Mouse (Mus musculus): Measurements from ENCODE around the gene Lcn8. TPM values are rescaled to one million over a fixed set of nuclear protein-coding genes. Genes with fewer than 3 reads are reported as not detected.

Lcn8 gene
- polyA plus RNA-seq (2014; fragmentation: Illumina TruSeq; extraction: RNeasy Lipid Tissue Mini Kit (QIAGEN cat#74804); ENCODE audit: low replicate concordance) = not detected

GRCm38 (mm10) chr2:25652902-25653301 lies at the start of gene Lcn8:
Lcn8 (plus strand) TSS chr2:25653120.

GRCm38 (mm10) chr2:25607761-25608622 lies 44.9 kb upstream of the Lcn8 start, which contains the start of gene Rabl6:
Rabl6 (minus strand) TSS chr2:25608521.

GRCm38 (mm10) chr2:25617578-25617977 lies 35.3 kb upstream of the Lcn8 start, which contains the start of gene Ccdc183:
Ccdc183 (minus strand) TSS chr2:25617678.

GRCm38 (mm10) chr2:25621229-25622200 lies 31.4 kb upstream of the Lcn8 start, which contains the start of gene Tmem141:
Tmem141 (minus strand) TSS chr2:25622005.

GRCm38 (mm10) chr2:25627811-25628210 lies 25.1 kb upstream of the Lcn8 start, which contains the start of gene Fcna:
Fcna (minus strand) TSS chr2:25628030.

GRCm38 (mm10) chr2:25657652-25658051 lies 4.7 kb downstream of the Lcn8 start, which contains the start of gene Lcn5:
Lcn5 (plus strand) TSS chr2:25657952.

GRCm38 (mm10) chr2:25676486-25676885 lies 23.6 kb downstream of the Lcn8 start, which contains the start of gene Lcn6:
Lcn6 (plus strand) TSS chr2:25676786.

GRCm38 (mm10) chr2:25682426-25682825 lies 29.5 kb downstream of the Lcn8 start, which contains the start of gene Lcn10:
Lcn10 (plus strand) TSS chr2:25682726.

GRCm38 (mm10) chr2:25699743-25700142 lies 46.8 kb downstream of the Lcn8 start, which contains the start of gene Obp2a:
Obp2a (plus strand) TSS chr2:25700043.

Other genes starting within 250 kb of the Lcn8 start
- not detected for gene Fut7, start 229.9 kb upstream of the Lcn8 start, polyA plus RNA-seq (2014; fragmentation: Illumina TruSeq; extraction: RNeasy Lipid Tissue Mini Kit (QIAGEN cat#74804); ENCODE audit: low replicate concordance)
- 0.48 TPM for gene Abca2, start 224.4 kb upstream of the Lcn8 start, polyA plus RNA-seq (2014; fragmentation: Illumina TruSeq; extraction: RNeasy Lipid Tissue Mini Kit (QIAGEN cat#74804); ENCODE audit: low replicate concordance)
- gene Clic3, start 196.3 kb upstream of the Lcn8 start, polyA plus RNA-seq (2014; fragmentation: Illumina TruSeq; extraction: RNeasy Lipid Tissue Mini Kit (QIAGEN cat#74804); ENCODE audit: low replicate concordance) = not detected
- 5.1 TPM for gene Paxx, start 192.0 kb upstream of the Lcn8 start, polyA plus RNA-seq (2014; fragmentation: Illumina TruSeq; extraction: RNeasy Lipid Tissue Mini Kit (QIAGEN cat#74804); ENCODE audit: low replicate concordance)
- gene Ptgds, start 183.1 kb upstream of the Lcn8 start, polyA plus RNA-seq (2014; fragmentation: Illumina TruSeq; extraction: RNeasy Lipid Tissue Mini Kit (QIAGEN cat#74804); ENCODE audit: low replicate concordance) = not detected
- not detected for gene Lcn12, start 159.2 kb upstream of the Lcn8 start, polyA plus RNA-seq (2014; fragmentation: Illumina TruSeq; extraction: RNeasy Lipid Tissue Mini Kit (QIAGEN cat#74804); ENCODE audit: low replicate concordance)
- gene Fbxw5, start 152.4 kb upstream of the Lcn8 start, polyA plus RNA-seq (2014; fragmentation: Illumina TruSeq; extraction: RNeasy Lipid Tissue Mini Kit (QIAGEN cat#74804); ENCODE audit: low replicate concordance) = not detected
- gene C8g, start 151.4 kb upstream of the Lcn8 start, polyA plus RNA-seq (2014; fragmentation: Illumina TruSeq; extraction: RNeasy Lipid Tissue Mini Kit (QIAGEN cat#74804); ENCODE audit: low replicate concordance) = not detected
- gene Traf2, start 106.2 kb upstream of the Lcn8 start, polyA plus RNA-seq (2014; fragmentation: Illumina TruSeq; extraction: RNeasy Lipid Tissue Mini Kit (QIAGEN cat#74804); ENCODE audit: low replicate concordance) = 0.78 TPM
- 1.6 TPM for gene Edf1, start 95.3 kb upstream of the Lcn8 start, polyA plus RNA-seq (2014; fragmentation: Illumina TruSeq; extraction: RNeasy Lipid Tissue Mini Kit (QIAGEN cat#74804); ENCODE audit: low replicate concordance)
- not detected for gene Mamdc4, start 78.3 kb upstream of the Lcn8 start, polyA plus RNA-seq (2014; fragmentation: Illumina TruSeq; extraction: RNeasy Lipid Tissue Mini Kit (QIAGEN cat#74804); ENCODE audit: low replicate concordance)
- not detected for gene Phpt1, start 77.9 kb upstream of the Lcn8 start, polyA plus RNA-seq (2014; fragmentation: Illumina TruSeq; extraction: RNeasy Lipid Tissue Mini Kit (QIAGEN cat#74804); ENCODE audit: low replicate concordance)
- not detected for gene Ajm1, start 71.4 kb upstream of the Lcn8 start, polyA plus RNA-seq (2014; fragmentation: Illumina TruSeq; extraction: RNeasy Lipid Tissue Mini Kit (QIAGEN cat#74804); ENCODE audit: low replicate concordance)
- 29.1 TPM for gene Rabl6, start 44.6 kb upstream of the Lcn8 start, polyA plus RNA-seq (2014; fragmentation: Illumina TruSeq; extraction: RNeasy Lipid Tissue Mini Kit (QIAGEN cat#74804); ENCODE audit: low replicate concordance)
- gene Ccdc183, start 35.4 kb upstream of the Lcn8 start, polyA plus RNA-seq (2014; fragmentation: Illumina TruSeq; extraction: RNeasy Lipid Tissue Mini Kit (QIAGEN cat#74804); ENCODE audit: low replicate concordance) = not detected
- gene Tmem141, start 31.1 kb upstream of the Lcn8 start, polyA plus RNA-seq (2014; fragmentation: Illumina TruSeq; extraction: RNeasy Lipid Tissue Mini Kit (QIAGEN cat#74804); ENCODE audit: low replicate concordance) = 0.85 TPM
- not detected for gene Fcna, start 25.1 kb upstream of the Lcn8 start, polyA plus RNA-seq (2014; fragmentation: Illumina TruSeq; extraction: RNeasy Lipid Tissue Mini Kit (QIAGEN cat#74804); ENCODE audit: low replicate concordance)
- not detected for gene Lcn5, start 4.8 kb downstream of the Lcn8 start, polyA plus RNA-seq (2014; fragmentation: Illumina TruSeq; extraction: RNeasy Lipid Tissue Mini Kit (QIAGEN cat#74804); ENCODE audit: low replicate concordance)
- gene Lcn6, start 23.7 kb downstream of the Lcn8 start, polyA plus RNA-seq (2014; fragmentation: Illumina TruSeq; extraction: RNeasy Lipid Tissue Mini Kit (QIAGEN cat#74804); ENCODE audit: low replicate concordance) = not detected
- not detected for gene Lcn10, start 29.6 kb downstream of the Lcn8 start, polyA plus RNA-seq (2014; fragmentation: Illumina TruSeq; extraction: RNeasy Lipid Tissue Mini Kit (QIAGEN cat#74804); ENCODE audit: low replicate concordance)
- not detected for gene Obp2a, start 46.9 kb downstream of the Lcn8 start, polyA plus RNA-seq (2014; fragmentation: Illumina TruSeq; extraction: RNeasy Lipid Tissue Mini Kit (QIAGEN cat#74804); ENCODE audit: low replicate concordance)
- gene Bmyc, start 53.6 kb downstream of the Lcn8 start, polyA plus RNA-seq (2014; fragmentation: Illumina TruSeq; extraction: RNeasy Lipid Tissue Mini Kit (QIAGEN cat#74804); ENCODE audit: low replicate concordance) = 5.2 TPM
- not detected for gene Obp2b, start 83.9 kb downstream of the Lcn8 start, polyA plus RNA-seq (2014; fragmentation: Illumina TruSeq; extraction: RNeasy Lipid Tissue Mini Kit (QIAGEN cat#74804); ENCODE audit: low replicate concordance)
- gene Lcn3, start 112.4 kb downstream of the Lcn8 start, polyA plus RNA-seq (2014; fragmentation: Illumina TruSeq; extraction: RNeasy Lipid Tissue Mini Kit (QIAGEN cat#74804); ENCODE audit: low replicate concordance) = not detected
- gene Lcn11, start 123.9 kb downstream of the Lcn8 start, polyA plus RNA-seq (2014; fragmentation: Illumina TruSeq; extraction: RNeasy Lipid Tissue Mini Kit (QIAGEN cat#74804); ENCODE audit: low replicate concordance) = not detected
- not detected for gene Gm13539, start 129.1 kb downstream of the Lcn8 start, polyA plus RNA-seq (2014; fragmentation: Illumina TruSeq; extraction: RNeasy Lipid Tissue Mini Kit (QIAGEN cat#74804); ENCODE audit: low replicate concordance)
- gene Glt6d1, start 162.7 kb downstream of the Lcn8 start, polyA plus RNA-seq (2014; fragmentation: Illumina TruSeq; extraction: RNeasy Lipid Tissue Mini Kit (QIAGEN cat#74804); ENCODE audit: low replicate concordance) = not detected
- not detected for gene Lcn9, start 170.0 kb downstream of the Lcn8 start, polyA plus RNA-seq (2014; fragmentation: Illumina TruSeq; extraction: RNeasy Lipid Tissue Mini Kit (QIAGEN cat#74804); ENCODE audit: low replicate concordance)
- not detected for gene Sohlh1, start 194.1 kb downstream of the Lcn8 start, polyA plus RNA-seq (2014; fragmentation: Illumina TruSeq; extraction: RNeasy Lipid Tissue Mini Kit (QIAGEN cat#74804); ENCODE audit: low replicate concordance)
- 0.07 TPM for gene Kcnt1, start 210.6 kb downstream of the Lcn8 start, polyA plus RNA-seq (2014; fragmentation: Illumina TruSeq; extraction: RNeasy Lipid Tissue Mini Kit (QIAGEN cat#74804); ENCODE audit: low replicate concordance)